Mouse (Mus musculus) lung, adult 18-20 months (tissue): ENCODE measurements at regions not wholly inside any gene's neighbourhood (a gene's known extent, or its start where the extent isn't known, plus 50 kb on each side); places are given as distances from the start of the nearest gene placed in this dataset.
A peak's percentile ranks its signal among the peaks of the same experiment; 100 is the strongest.

Experiments
- DNase-seq, 2 experiments: peaks; one replicate each; pipeline ENCODE4 v3.0.0; 2022; ENCODE audit warnings: mixed read lengths in 2 of 2

GRCm38 (mm10) chr11:20985069-20985759 lies 105.9 kb upstream of the Peli1 start:
- no peak for DNase-seq

GRCm38 (mm10) chr11:20985771-20986170 lies 105.3 kb upstream of the Peli1 start:
- no peak for DNase-seq

- DNase-seq: no peak
Observed at GRCm38 (mm10) chr11:20987171-20987815, 103.8 kb upstream of the Peli1 start.

- no peak for DNase-seq
Observed at GRCm38 (mm10) chr11:20987841-20988251, 103.2 kb upstream of the Peli1 start.

GRCm38 (mm10) chr11:20988871-20989270 lies 102.2 kb upstream of the Peli1 start:
- DNase-seq: no peak

GRCm38 (mm10) chr11:20993580-20993979 lies 97.5 kb upstream of the Peli1 start:
- no peak for DNase-seq

- no peak for DNase-seq
Observed at GRCm38 (mm10) chr11:21001400-21001799, 89.7 kb upstream of the Peli1 start.

GRCm38 (mm10) chr11:21007222-21007621 lies 83.9 kb upstream of the Peli1 start:
- no peak for DNase-seq

GRCm38 (mm10) chr11:21009505-21009904 lies 81.6 kb upstream of the Peli1 start:
- no peak for DNase-seq

- DNase-seq: no peak
Observed at GRCm38 (mm10) chr11:21010867-21011266, 80.2 kb upstream of the Peli1 start.

- DNase-seq: no peak
Observed at GRCm38 (mm10) chr11:21014250-21014649, 76.8 kb upstream of the Peli1 start.

GRCm38 (mm10) chr11:21015536-21015935 lies 75.6 kb upstream of the Peli1 start:
- DNase-seq: peak in 1 of 2 experiments; percentile 52

- DNase-seq: no peak
Observed at GRCm38 (mm10) chr11:21016133-21016746, 74.9 kb upstream of the Peli1 start.

GRCm38 (mm10) chr11:21016791-21017329 lies 74.2 kb upstream of the Peli1 start:
- no peak for DNase-seq

- DNase-seq: no peak
Observed at GRCm38 (mm10) chr11:21019829-21020228, 71.3 kb upstream of the Peli1 start.

- DNase-seq: no peak
Observed at GRCm38 (mm10) chr11:21024111-21024510, 67.0 kb upstream of the Peli1 start.

GRCm38 (mm10) chr11:21024521-21024920 lies 66.6 kb upstream of the Peli1 start:
- no peak for DNase-seq

GRCm38 (mm10) chr11:21027299-21027698 lies 63.8 kb upstream of the Peli1 start:
- DNase-seq: no peak

- DNase-seq: no peak
Observed at GRCm38 (mm10) chr11:21030362-21030761, 60.7 kb upstream of the Peli1 start.

GRCm38 (mm10) chr11:21031816-21032215 lies 59.3 kb upstream of the Peli1 start:
- no peak for DNase-seq

GRCm38 (mm10) chr11:21033234-21033822 lies 57.8 kb upstream of the Peli1 start:
- no peak for DNase-seq

GRCm38 (mm10) chr11:21033823-21034401 lies 57.2 kb upstream of the Peli1 start:
- DNase-seq: peak; percentile 78 to 84
